Mouse (Mus musculus): ENCODE measurements around the gene Pla1a.
A peak's percentile ranks its signal among the peaks of the same experiment; 100 is the strongest.

Pla1a gene

DNA sequence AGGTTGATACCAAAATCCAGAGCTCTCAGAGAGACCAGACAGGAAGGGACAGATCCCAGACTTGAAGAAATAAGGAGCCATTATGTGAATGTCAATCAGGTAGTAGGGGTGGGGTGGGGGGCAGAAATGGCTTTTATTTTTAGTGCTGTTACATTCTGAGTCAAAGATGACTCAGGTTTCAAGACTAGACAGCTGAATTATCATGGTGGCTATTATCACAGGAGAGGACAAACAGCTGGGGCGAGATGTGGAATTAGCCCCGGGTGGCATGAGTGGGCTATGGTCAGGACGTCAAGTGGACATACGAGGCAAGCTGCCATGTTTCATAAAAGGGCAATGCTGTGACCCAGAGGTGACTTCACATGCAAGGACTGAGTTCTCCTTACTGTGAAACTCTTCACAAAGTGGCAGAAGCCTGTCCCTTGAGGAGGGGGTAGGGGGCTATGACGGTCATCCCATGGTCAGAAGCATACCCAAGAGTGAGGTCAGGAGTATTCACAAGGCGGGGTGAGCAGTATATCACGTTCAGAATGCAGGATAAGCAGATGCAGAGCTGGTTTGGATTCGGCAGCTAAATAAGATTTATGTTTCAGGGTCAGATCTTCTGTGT, 43.6 kb downstream of the Pla1a start:
- no peak for DNase-seq (ENCODE audit: low spot score in 2 of 2)

DNA sequence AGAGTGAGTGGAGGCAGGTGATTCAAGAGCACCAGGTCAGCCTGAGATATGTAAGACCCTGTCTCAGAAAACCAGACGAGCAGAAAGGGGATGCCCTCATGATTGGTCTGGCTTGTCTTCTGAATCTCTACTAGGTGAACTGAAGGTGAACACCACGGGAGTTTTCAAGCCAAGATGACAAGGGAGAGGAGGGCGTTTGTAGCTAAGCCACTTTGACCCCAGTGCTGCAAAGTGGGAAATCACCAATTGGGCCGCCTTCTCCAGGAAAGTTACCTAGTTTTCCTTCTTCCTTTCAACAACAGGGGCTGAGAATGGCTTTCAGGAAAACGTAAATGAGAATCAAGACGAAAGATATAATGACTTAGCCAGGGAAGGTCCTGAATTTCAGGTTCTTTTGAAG, 44.2 kb downstream of the Pla1a start:
- no peak for DNase-seq (ENCODE audit: low spot score in 2 of 2)

DNA sequence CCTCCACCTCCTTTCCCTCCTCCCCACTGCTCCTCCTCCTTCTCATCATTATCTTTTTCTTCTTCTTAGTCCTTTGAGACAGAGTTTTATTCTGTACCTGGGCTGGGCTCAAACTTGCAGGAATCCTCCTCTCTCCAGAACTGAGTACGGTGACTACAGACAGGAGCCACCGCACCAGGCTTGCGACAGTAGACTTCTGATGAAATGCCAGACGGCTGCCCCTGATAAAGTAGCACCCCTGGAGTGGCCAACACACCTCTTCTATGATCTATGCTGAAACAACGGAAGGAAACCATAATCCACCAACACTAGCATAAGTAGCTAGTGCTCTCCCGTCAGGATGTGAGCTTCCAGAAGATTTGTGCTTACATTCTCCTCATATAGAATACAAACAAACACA, 45.6 kb downstream of the Pla1a start:
- DNase-seq (ENCODE audit: low spot score in 2 of 2) = no peak

DNA sequence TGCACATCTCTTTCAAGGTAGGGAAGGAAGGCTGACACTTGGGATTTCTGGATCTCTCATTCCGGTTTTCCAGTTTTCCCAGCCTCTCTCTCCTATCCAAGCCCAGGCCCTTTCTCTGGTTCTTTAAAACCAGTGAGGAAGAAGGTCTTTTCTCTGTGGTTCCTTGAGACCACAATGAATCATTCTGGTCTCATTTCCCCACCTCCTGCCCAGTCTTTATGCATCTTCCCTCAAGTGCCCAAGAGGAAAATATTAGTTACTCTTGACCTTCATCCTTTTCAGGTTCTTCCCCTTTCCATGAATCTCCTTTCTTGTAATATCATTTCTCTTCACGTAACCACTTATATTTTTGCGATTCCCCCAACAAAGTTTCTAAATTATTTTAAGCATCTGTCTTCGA, 47.2 kb downstream of the Pla1a start:
- DNase-seq (ENCODE audit: low spot score in 2 of 2) = no peak

DNA sequence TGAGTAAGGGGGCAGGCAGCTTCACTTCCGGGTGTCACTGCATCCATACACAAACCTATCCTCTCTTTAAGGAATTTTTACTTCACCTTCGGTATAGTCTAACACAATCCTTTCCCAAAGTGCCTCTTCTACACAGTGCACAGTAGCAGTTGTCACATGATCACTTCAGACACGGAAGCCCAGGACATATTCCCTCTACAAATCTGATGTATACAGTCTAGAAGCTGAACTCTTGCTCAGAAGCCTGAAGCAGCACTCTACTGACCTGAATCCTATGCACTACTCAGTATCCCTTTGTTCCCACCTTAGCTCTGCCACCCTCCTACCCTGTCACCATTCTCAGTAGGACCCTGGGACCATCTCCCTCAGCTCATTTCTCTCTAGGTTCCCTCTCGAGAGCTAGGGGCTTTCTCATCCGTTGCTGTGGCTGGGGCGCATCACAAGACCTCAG, 47.7 kb downstream of the Pla1a start:
- DNase-seq (ENCODE audit: low spot score in 2 of 2) = no peak

DNA sequence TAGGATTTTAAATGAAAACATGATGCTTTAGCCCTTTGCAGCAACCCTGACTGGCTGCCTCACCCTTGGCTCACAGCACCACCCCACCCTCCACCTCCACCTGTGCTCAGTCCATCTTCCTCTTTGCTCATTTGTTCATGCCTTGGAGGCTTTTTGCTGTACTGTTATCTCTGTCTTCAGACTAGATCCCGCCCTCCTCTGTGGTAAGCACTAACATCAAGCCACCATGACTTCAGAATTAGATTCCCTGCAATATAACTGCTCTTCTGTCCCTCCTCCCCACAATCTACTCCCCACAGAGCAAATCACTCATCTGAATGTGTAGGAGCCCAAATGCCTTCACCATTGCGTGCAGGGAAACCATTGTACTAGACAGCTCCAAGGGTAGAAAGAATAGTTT, 49.3 kb downstream of the Pla1a start:
- no peak for DNase-seq (ENCODE audit: low spot score in 2 of 2)

DNA sequence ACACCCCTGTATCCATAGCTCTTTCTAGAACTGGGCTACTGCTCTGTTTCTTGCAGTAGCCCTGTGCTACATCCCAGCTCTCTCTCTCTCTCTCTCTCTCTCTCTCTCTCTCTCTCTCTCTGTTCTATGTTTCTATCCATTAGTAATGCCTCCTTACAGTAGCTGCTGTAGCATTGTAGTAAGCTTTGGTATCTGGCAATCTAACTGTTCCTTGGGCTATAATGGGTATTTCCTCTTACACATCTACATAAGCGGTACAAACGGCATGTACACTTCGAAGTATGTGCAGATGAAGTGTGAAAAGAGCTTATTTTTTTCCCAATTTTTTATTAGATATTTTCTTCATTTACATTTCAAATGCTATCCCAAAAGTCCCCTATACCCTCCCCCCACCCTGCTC, 53.0 kb downstream of the Pla1a start:
- DNase-seq (ENCODE audit: low spot score in 2 of 2) = no peak

DNA sequence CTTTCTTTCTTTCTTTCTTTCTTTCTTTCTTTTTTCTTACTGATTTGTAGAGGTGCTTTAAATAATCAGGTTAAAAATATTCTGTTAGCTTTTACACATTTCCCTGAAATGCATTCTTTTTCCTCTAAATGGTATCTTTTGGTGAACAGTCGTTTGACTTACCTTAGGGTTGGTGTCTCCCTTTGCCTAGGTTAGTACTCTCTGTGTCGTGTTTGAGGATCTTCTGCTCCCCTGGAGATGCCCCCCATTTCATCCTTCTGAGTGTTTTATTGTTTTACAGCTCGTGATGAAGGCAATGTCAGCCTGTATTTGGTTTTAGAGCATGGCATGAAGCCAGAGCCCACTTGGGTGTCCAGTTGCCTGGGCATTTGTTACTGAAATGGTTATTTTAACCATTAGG, 53.5 kb downstream of the Pla1a start:
- no peak for DNase-seq (ENCODE audit: low spot score in 2 of 2)

DNA sequence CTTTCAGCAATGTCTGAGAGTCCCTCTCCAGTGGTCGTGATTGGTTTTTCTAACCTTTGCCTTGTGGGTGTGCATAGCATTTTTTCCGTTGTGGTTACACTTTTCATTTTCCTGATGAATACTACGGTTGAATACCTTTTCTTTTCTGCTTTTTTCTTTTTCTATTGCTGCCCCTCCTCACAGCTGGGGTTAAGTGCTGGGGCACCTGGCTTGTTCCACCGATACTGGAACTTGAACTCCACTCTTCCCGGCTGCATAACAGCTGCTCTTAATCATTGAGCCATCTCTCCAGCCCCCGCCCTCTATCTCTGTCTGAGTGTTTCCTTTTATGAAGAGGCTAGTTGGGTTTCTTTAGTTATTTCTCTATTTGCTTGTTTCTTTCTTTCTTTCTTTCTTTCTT, 53.9 kb downstream of the Pla1a start:
- DNase-seq (ENCODE audit: low spot score in 2 of 2) = no peak

DNA sequence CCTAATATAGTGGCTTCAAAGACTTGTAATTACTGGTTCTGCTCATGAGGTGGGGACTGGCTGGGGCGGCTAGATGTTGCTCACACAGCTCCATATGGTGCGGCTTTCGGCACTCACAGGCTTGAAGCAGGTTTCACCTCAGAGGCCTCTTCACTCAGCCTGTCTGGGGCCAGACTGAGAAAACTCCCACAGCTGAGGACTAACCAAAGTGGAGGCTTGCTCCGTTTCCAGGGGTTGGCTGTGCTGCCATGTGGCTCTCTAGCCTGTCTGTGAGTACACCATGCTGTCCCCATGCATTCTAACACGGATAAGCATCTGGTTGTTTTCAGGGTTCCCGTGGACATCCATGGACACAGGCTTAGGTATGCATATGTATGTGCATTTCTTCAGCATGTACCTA, 54.4 kb downstream of the Pla1a start:
- no peak for DNase-seq (ENCODE audit: low spot score in 2 of 2)

DNA sequence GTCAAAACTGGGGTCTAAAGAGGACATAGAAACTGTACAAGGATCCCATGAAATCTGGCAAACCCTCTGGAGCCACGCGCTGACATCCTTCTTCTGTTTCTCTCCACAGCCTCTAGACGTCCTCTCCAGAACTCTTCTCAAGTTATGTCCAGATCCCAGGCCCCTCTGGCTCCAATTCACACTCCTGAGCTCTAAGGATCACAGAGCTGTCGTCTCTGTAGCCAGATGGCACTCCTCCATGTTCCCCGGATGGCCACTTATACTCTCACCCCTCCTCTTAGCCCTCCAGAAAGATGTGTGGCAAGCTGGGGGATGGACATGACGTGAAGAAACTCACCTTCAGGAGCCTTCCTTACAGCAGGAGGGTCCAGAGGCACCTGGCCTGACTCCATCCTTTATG, 55.4 kb downstream of the Pla1a start:
- DNase-seq (ENCODE audit: low spot score in 2 of 2) = no peak

DNA sequence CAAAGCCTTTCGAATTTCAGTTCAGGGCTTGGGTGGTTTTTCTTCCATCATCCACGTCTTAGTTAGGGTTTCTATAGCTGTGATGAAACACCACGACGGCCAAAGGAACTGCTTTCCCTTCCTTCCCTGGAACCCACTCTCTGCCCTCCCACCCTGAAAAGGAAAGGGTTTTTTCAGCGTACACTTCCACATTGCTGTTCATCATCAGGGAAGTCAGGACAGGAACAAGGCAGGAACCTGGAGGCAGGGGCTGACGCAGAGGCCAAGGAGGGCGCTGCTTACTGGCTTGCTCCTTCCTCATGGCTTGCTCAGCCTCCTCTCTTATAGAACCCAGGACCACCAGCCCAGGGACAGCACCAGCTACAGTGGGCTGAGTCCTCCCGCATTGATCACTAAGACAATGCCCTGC, 56.1 kb downstream of the Pla1a start:
- no peak for DNase-seq (ENCODE audit: low spot score in 2 of 2)

DNA sequence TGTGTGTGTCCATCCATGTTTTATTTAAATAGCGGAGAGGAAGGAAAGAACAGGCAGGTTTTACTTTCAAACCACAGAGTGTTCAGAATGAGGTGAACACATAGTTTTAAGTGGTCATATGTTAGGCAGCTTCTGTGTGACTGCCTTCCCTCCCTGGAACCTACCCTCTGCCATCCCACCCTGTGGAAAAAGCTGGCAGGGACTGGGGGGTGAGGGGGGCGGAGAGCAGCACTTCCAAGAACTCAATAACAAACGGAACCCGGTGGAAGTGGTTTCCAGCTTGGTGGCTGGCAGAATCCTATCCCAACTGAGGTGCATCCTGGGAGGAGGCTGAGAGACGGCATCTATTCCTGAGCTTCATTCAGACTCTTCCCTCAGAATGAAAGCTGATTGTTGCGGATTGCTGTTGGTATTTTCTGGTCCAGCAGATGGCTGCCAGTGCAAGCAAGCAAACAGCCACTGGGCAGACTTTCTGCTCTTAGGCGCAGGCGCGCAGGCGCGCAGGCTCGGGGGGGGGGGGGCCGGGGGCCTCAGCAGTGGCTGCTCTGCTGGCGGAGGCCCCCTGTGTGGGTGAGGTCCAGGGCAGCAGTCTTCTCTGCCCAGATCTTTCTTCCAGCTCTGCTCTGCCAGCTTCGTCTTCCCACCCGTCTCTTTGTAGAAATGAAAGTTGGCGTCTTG, 56.6 kb downstream of the Pla1a start:
- peak in 1 of 2 experiments; percentile 39 for DNase-seq (ENCODE audit: low spot score in 2 of 2)

DNA sequence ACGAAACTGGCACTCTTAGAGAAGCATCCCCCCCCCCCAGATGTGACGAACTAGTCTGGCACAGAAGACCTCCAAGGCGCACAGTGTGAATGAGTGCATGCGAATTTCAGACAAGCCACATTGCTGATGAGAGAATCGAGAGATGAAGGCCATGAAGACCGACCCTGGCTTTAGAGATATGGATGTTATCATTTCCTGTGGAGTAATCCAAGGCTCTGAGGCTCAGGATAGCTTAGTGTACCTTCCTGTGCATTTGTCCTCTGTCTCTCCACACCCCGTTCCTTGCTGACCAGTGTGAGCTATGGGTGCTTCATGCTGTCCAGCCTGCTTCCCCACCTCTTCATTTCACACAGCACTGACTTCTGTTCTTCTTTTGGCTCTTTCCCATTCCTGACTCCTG, 57.8 kb downstream of the Pla1a start:
- DNase-seq (ENCODE audit: low spot score in 2 of 2) = no peak

DNA sequence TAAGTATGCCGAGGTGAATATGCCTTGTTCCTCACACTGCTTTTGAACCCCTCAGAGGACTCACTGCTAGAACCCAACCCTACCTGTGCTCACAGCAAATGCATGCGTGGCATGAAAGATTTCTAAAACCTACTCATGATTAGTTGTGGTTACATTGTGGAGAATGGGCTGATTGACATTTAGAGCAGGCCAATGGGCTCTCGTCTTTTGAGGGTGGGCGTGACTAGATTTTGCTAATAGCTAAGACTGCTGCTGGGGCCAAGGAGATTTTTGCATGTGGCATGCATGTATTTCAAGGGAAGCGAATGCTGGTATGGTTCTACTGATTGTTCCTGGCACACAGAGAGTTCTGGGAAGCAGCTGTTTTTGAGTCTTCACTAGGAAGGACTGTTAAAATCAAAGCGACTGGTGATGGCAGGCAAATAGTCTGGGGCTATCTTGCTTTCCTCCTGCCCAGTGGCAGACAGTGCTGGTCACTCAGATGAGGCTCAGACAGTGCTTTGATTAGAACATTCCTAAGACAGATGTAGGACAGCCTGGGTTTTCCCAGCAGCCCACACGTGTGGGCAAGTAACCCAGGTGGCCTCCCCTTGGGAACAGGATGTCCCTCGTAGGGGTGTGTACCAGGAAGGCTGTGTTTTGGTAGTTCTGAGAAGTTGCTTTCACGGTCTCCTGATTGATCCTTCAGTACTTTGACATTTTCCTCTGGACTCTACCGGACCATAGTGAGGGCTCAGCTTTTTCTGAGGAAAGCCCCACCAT, 58.4 kb downstream of the Pla1a start:
- no peak for DNase-seq (ENCODE audit: low spot score in 2 of 2)

DNA sequence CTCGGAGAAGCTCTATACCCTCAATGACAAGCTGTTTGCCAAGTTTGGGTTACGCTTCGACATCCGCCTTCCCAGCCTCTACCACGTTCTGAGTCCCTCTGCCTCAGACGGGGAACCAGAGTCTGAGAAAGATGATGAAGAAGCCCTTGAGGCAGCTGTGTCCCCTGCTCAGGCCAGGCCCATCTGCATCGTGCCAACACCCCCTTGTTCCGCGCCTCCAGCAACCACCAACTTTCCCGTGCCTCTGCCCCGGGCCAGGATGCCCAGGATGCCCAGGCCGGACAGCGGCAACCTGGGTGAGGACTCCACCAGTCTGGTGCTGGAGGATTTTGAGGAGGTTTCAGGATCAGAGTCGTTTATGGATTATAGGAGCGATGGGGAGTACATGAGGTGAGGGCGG, 59.0 kb downstream of the Pla1a start:
- DNase-seq (ENCODE audit: low spot score in 2 of 2) = no peak

DNA sequence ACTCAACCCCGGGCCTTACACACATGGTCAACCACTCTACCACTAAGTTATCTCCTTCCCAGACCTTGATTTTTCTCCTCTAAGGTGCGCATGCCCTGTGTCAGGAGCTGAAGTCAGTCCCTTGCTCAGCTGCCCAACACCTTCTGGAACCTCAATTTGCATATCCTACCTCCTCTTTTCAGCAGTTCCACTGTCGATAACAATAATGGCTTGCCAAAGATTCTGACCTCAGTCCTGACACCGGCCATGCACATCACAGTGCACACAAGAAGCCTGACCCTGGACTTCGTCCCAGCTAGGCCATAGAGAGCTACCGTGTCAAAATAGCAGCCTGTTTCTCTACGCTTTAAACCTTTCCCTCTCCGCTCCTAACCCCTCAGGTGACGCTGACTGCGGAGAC, 59.5 kb downstream of the Pla1a start:
- DNase-seq (ENCODE audit: low spot score in 2 of 2) = no peak

DNA sequence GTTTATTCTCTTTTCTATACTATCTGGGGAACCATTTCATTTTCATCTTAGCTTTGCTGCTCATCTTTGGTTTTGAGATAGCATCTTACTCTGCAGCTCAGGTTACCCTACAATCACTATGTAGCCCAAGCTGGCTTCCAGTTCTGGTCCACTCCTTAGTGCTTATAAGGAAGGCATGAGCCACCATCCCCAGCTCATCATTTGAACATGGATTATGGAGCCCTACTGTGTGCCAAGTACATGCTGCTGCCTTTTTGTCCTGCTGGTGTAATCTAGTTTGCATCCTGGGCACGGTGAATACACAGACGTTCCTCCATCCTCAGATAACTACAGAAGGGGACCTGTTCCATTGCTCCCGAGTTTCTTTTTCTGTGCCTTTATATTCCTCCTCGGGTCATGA, 60.1 kb downstream of the Pla1a start:
- DNase-seq (ENCODE audit: low spot score in 2 of 2) = no peak

DNA sequence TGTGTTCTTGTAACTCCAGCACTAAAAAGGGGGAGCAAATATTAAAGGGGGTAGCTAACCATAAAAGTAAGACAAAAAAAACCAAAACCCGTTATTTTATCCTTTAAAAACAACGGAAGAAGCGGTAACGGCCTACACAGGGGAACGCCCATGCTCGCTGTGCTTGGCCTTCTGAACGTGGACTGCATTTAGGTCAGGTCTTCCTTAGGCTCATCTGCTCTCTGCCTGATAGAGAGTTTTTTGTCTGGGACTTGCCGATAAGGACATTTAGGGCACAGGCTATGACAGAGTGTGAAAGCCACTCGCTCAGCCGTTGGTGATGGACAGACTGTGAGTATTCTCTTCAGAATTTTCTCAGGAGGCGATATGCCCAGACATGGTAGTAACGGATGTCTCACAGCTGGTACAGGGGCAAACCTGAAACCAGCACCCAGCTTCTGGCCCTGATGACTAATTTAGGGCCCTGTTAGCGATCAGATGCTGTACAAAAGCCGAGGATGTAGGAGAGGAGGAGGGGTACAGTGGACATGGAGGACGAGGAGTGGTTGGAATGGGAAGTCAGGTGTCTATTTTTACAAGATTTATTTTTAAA, 61.1 kb downstream of the Pla1a start:
- DNase-seq (ENCODE audit: low spot score in 2 of 2) = no peak

DNA sequence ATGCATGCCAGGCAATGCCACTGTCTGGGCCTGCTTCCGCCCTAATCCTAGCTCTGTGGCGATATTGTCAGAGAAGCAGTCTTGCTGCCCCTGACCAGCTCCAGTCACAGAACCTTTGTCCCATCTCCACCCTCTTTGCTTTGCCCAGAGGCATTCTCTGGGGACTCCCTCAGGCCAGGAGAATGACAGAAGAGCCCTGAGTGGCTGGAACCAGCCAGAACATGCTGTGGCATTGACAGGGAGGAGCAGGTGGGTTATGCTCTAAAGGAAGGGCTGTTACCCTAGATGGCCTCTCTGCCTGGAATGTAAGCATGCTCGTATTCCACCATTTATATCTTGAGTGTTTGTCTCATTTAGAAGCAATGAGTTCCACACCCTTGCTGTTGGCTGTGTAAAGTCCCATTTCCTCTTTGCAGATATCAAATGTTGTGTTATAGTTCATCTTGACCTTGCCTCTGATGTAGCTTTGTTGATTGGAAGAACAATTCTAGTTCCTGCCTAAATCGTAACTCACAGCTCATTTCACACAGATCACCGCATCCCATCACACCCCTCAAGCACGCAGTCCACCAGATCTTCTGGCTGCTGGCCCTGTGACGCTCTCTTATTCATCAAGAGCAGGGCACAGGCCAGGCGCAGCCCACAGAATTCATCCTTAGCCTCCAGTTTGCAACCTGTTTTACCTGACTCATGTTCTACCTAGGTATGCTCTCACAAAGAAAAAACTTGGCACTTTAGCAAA, 62.1 kb downstream of the Pla1a start:
- no peak for DNase-seq (ENCODE audit: low spot score in 2 of 2)

DNA sequence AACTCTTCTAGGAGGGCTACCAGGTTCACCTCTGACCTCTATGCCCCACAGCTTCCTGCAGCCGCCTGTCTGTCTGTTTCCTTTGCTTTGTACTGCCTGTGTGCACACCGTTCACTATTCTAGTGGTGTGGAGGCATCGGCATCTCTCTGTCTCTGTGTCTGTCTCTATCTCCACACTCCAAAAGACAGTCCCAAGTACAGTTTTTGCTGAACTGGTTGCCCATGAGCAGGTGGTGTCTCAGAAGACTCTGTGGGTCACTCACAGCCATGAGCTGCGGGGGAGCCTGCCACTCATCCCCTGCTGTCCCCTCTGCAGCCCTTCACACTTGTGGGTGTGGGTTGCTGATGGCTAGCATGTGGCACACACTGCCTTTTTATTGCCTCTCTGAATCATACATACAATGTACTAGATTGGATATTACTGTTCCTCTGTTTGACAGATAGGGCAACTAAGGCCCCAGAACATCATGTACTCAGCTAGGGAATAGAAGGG, 62.9 kb downstream of the Pla1a start:
- no peak for DNase-seq (ENCODE audit: low spot score in 2 of 2)

DNA sequence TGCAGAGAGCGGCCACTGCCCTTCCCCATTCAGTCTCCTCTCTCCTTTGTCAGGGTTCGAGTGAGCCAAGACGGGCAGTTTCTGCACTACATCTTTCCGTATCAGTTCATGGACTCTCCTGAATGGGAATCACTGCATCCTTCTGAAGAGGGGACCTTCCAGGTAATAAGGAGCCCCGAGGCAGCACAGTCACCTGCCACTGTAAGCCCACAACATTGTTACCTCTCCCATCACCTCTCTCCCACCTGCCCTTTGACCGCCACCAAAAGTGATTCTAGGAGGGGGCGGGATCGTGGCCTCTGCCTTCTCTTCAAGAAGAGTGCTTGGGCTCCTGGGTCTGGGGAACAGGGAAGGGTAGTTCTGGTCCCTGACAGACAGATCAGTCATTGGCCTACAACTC, 63.5 kb downstream of the Pla1a start:
- DNase-seq (ENCODE audit: low spot score in 2 of 2) = no peak

Data from frontal cortex, postnatal 25 days (tissue).